Mouse (Mus musculus): Measurements from ENCODE around the gene Pex12. TPM values are rescaled to one million over a fixed set of nuclear protein-coding genes. Genes with fewer than 3 reads are reported as not detected.

Gene Pex12
- polyA plus RNA-seq, 1 experiment from 2014 or later: 10.5 TPM

Other genes starting within 250 kb of the Pex12 start
- 4.3 and 7.9 TPM in 2 replicates for gene Slfn2, start 237.5 kb downstream of the Pex12 start, polyA plus RNA-seq (2015; fragmentation: Nextera tagmentation; extraction: Ambion mirVana)
- 0.27 and 0.32 TPM in 2 replicates for gene Slfn1, start 185.7 kb downstream of the Pex12 start, polyA plus RNA-seq (2015; fragmentation: Nextera tagmentation; extraction: Ambion mirVana)
- gene Slfn4, start 127.4 kb downstream of the Pex12 start, polyA plus RNA-seq (2015; fragmentation: Nextera tagmentation; extraction: Ambion mirVana): 0.05 and 0.20 TPM in 2 replicates
- gene Slfn3, start 111.3 kb downstream of the Pex12 start, polyA plus RNA-seq (2015; fragmentation: Nextera tagmentation; extraction: Ambion mirVana): 1.0 and 2.2 TPM in 2 replicates
- 0.17 and 0.19 TPM in 2 replicates for gene Slfn14, start 15.9 kb downstream of the Pex12 start, polyA plus RNA-seq (2015; fragmentation: Nextera tagmentation; extraction: Ambion mirVana)
- 36.0 and 38.3 TPM in 2 replicates for gene Ap2b1, start 3.6 kb downstream of the Pex12 start, polyA plus RNA-seq (2015; fragmentation: Nextera tagmentation; extraction: Ambion mirVana)
- gene Rasl10b, start 106.6 kb upstream of the Pex12 start, polyA plus RNA-seq (2015; fragmentation: Nextera tagmentation; extraction: Ambion mirVana): 5.7 and 9.1 TPM in 2 replicates
- gene Gas2l2, start 126.9 kb upstream of the Pex12 start, polyA plus RNA-seq (2015; fragmentation: Nextera tagmentation; extraction: Ambion mirVana): 0.11 and 0.12 TPM in 2 replicates
- 1.4 and 1.5 TPM in 2 replicates for gene 1700020L24Rik, start 135.1 kb upstream of the Pex12 start, polyA plus RNA-seq (2015; fragmentation: Nextera tagmentation; extraction: Ambion mirVana)
- gene Mmp28, start 160.5 kb upstream of the Pex12 start, polyA plus RNA-seq (2015; fragmentation: Nextera tagmentation; extraction: Ambion mirVana): 3.5 TPM in 2 replicates
- gene Taf15, start 170.5 kb upstream of the Pex12 start, polyA plus RNA-seq (2015; fragmentation: Nextera tagmentation; extraction: Ambion mirVana): 8.3 and 9.5 TPM in 2 replicates
- gene Heatr9, start 219.6 kb upstream of the Pex12 start, polyA plus RNA-seq (2015; fragmentation: Nextera tagmentation; extraction: Ambion mirVana): 0.07 TPM in 1 of 2 replicates, not detected in the other
- gene Ccl5, start 227.9 kb upstream of the Pex12 start, polyA plus RNA-seq (2015; fragmentation: Nextera tagmentation; extraction: Ambion mirVana): 1.8 and 2.5 TPM in 2 replicates